Mouse (Mus musculus) stomach, embryonic 16.5 days (tissue): Measurements from ENCODE around the gene Sost. TPM values are rescaled to one million over a fixed set of nuclear protein-coding genes. Genes with fewer than 3 reads are reported as not detected.

Experiments
- ATAC-seq: fragments of 200-750 bp; cut with Nextera tagmentation; 2 replicates; pipeline ENCODE4 v1.8.0; 2017; ENCODE audit warnings: moderate number of reproducible peaks, moderate TSS enrichment; ENCODE audit not compliant: insufficient read depth, low FRiP score
- H3K27ac ChIP-seq: fragments of 300-500 bp; sonication (generic); 2 replicates; pipeline ENCODE4 v1.5.1; 2014; ENCODE audit warnings: low read length
- H3K27me3 ChIP-seq: fragments of 300-500 bp; sonication (generic); 2 replicates; pipeline ENCODE4 v1.6.1; 2014; ENCODE audit warnings: low read length, control low read depth, mixed read lengths; ENCODE audit not compliant: control insufficient read depth, insufficient read depth
- H3K36me3 ChIP-seq: fragments of 300-500 bp; sonication (generic); 2 replicates; pipeline ENCODE4 v1.6.1; 2014; ENCODE audit warnings: low read length; ENCODE audit not compliant: control insufficient read depth, insufficient read depth
- H3K4me1 ChIP-seq: fragments of 300-500 bp; sonication (generic); 2 replicates; pipeline ENCODE4 v1.6.1; 2014; ENCODE audit warnings: low read length, control low read depth, mixed read lengths; ENCODE audit not compliant: control insufficient read depth, insufficient read depth
- H3K4me2 ChIP-seq: fragments of 300-500 bp; sonication (generic); 2 replicates; pipeline ENCODE4 v1.6.1; 2014; ENCODE audit warnings: low read depth, low read length, mixed read lengths
- H3K4me3 ChIP-seq: fragments of 300-500 bp; sonication (generic); replicated peaks from 2 replicates; pipeline ENCODE4 v1.5.1; 2014; ENCODE audit warnings: mild to moderate bottlenecking, low read length
- H3K9ac ChIP-seq: fragments of 300-500 bp; sonication (generic); 2 replicates; pipeline ENCODE4 v1.6.1; 2014; ENCODE audit warnings: low read length
- H3K9me3 ChIP-seq: fragments of 300-500 bp; sonication (generic); replicated peaks from 2 replicates; pipeline ENCODE4 v1.6.1; 2016; ENCODE audit warnings: low read length, control low read depth; ENCODE audit not compliant: control insufficient read depth
- WGBS: fragments of 180-500 bp; shearing (Covaris S2); extraction: QIAGEN DNeasy Blood & Tissue Kit; methylation state at CpG from one replicate; pipeline ENCODE4 v1.1.7; 2014; 5-methylcytosine and 5-hydroxymethylcytosine counted together
- polyA plus RNA-seq: library from polyadenylated mRNA; unstranded; fragments of >200 nt; fragmentation: Nextera tagmentation; extraction: Ambion mirVana; gene quantifications from 2 replicates; pipeline ENCODE4 v1.2.1, GENCODE M21; 2015

The Sost gene
- polyA plus RNA-seq, 1 experiment from 2014 or later = not detected

- Histone ChIP-seq H3K27ac (no peak overlapping the region), H3K27me3 (no peaks in the 10 kb centered on the region), H3K4me1 (no peaks in the 10 kb centered on the region), H3K9ac (no peak overlapping the region), H3K9me3 (no peaks in the 10 kb centered on the region), H3K4me3 (no peak overlapping the region), H3K4me2 (no peak overlapping the region), H3K36me3 (no peaks in the 10 kb centered on the region)
- ATAC-seq = no peak
- 91% methylated on average over 7 of the region's 7 CpGs for WGBS
Measured at GRCm38 (mm10) chr11:101976949-101977348, 10.1 kb upstream of the Sost start.

GRCm38 (mm10) chr11:101974923-101975322, 8.1 kb upstream of the Sost start:
- Histone ChIP-seq H3K4me1 (no peaks in the 10 kb centered on the region), H3K9me3 (no peaks in the 10 kb centered on the region), H3K9ac (no peak overlapping the region), H3K27me3 (no peaks in the 10 kb centered on the region), H3K4me2 (no peak overlapping the region), H3K27ac (no peak overlapping the region), H3K36me3 (no peaks in the 10 kb centered on the region), H3K4me3 (no peak overlapping the region)
- no peak for ATAC-seq
- WGBS = 49% methylated on average over 9 of the region's 9 CpGs

GRCm38 (mm10) chr11:101974181-101974580, 7.4 kb upstream of the Sost start:
- Histone ChIP-seq H3K36me3 (no peaks in the 10 kb centered on the region), H3K27ac (no peak overlapping the region), H3K27me3 (no peaks in the 10 kb centered on the region), H3K4me3 (no peak overlapping the region), H3K4me2 (no peak overlapping the region), H3K9me3 (no peaks in the 10 kb centered on the region), H3K4me1 (no peaks in the 10 kb centered on the region), H3K9ac (no peak overlapping the region)
- 49% methylated on average over 6 of the region's 6 CpGs for WGBS
- ATAC-seq = no peak

GRCm38 (mm10) chr11:101973496-101973895, 6.7 kb upstream of the Sost start:
- Histone ChIP-seq H3K9me3 (no peaks in the 10 kb centered on the region), H3K4me2 (no peak overlapping the region), H3K27ac (no peak overlapping the region), H3K4me3 (no peak overlapping the region), H3K4me1 (no peaks in the 10 kb centered on the region), H3K36me3 (no peaks in the 10 kb centered on the region), H3K27me3 (no peaks in the 10 kb centered on the region), H3K9ac (no peak overlapping the region)
- no peak for ATAC-seq
- WGBS = 73% methylated on average over 9 of the region's 9 CpGs

GRCm38 (mm10) chr11:101972651-101973050, 5.8 kb upstream of the Sost start:
- 95% methylated on average over 5 of the region's 5 CpGs for WGBS
- Histone ChIP-seq H3K9ac (no peak overlapping the region), H3K4me3 (no peak overlapping the region), H3K9me3 (no peaks in the 10 kb centered on the region), H3K27ac (no peak overlapping the region), H3K27me3 (no peaks in the 10 kb centered on the region), H3K36me3 (no peaks in the 10 kb centered on the region), H3K4me2 (no peak overlapping the region), H3K4me1 (no peaks in the 10 kb centered on the region)
- ATAC-seq = no peak

GRCm38 (mm10) chr11:101972097-101972496, 5.3 kb upstream of the Sost start:
- ATAC-seq = no peak
- WGBS = 78% methylated on average over 3 of the region's 3 CpGs

GRCm38 (mm10) chr11:101971410-101971809, 4.6 kb upstream of the Sost start:
- Histone ChIP-seq H3K4me2 (no peak overlapping the region), H3K9me3 (no peaks in the 10 kb centered on the region), H3K4me1 (no peaks in the 10 kb centered on the region), H3K27me3 (peaks cover 4% of the 10 kb centered on the region; the same call in 1 of the 2 replicates), H3K27ac (no peak overlapping the region), H3K4me3 (no peak overlapping the region), H3K36me3 (no peaks in the 10 kb centered on the region), H3K9ac (no peak overlapping the region)
- 46% methylated on average over 3 of the region's 3 CpGs for WGBS
- ATAC-seq = no peak

More at GRCm38 (mm10) chr11:101972097-101972496, 5.3 kb upstream of the Sost start:
- H3K9ac ChIP-seq = no peak overlapping the region
- H3K27ac ChIP-seq = no peak overlapping the region
- no peak overlapping the region for H3K4me2 ChIP-seq
- no peaks in the 10 kb centered on the region for H3K36me3 ChIP-seq
- H3K9me3 ChIP-seq = no peaks in the 10 kb centered on the region
- no peaks in the 10 kb centered on the region for H3K27me3 ChIP-seq
- H3K4me1 ChIP-seq = no peaks in the 10 kb centered on the region
- no peak overlapping the region for H3K4me3 ChIP-seq

- Histone ChIP-seq H3K9ac (no peak overlapping the region), H3K27ac (no peak overlapping the region), H3K36me3 (no peaks in the 10 kb centered on the region), H3K27me3 (peaks cover 19% of the 10 kb centered on the region), H3K4me3 (no peak overlapping the region), H3K9me3 (no peaks in the 10 kb centered on the region), H3K4me1 (no peaks in the 10 kb centered on the region), H3K4me2 (no peak overlapping the region)
- 81% methylated on average over 13 of the region's 13 CpGs for WGBS
- no peak for ATAC-seq
Measured at GRCm38 (mm10) chr11:101969835-101970234, 3.0 kb upstream of the Sost start.

- H3K36me3 ChIP-seq = no peaks in the 10 kb centered on the region
- no peak overlapping the region for H3K9ac ChIP-seq
- WGBS = 0% methylated on average over 5 of the region's 5 CpGs
- no peaks in the 10 kb centered on the region for H3K9me3 ChIP-seq
- ATAC-seq = peak; percentile 71; the same call in 1 of the 2 replicates
- H3K4me2 ChIP-seq = no peak overlapping the region
- H3K4me1 ChIP-seq = peaks cover 1% of the 10 kb centered on the region; the same call in 1 of the 2 replicates
- H3K27me3 ChIP-seq = peaks cover 30% of the 10 kb centered on the region
- no peak overlapping the region for H3K4me3 ChIP-seq
- no peak overlapping the region for H3K27ac ChIP-seq
Measured at GRCm38 (mm10) chr11:101968791-101969190, 2.0 kb upstream of the Sost start.

- no peak overlapping the region for H3K27ac ChIP-seq
- no peaks in the 10 kb centered on the region for H3K36me3 ChIP-seq
- 0 out of 2 replicates have a peak, but pooled peaks have one; percentile 26 for ATAC-seq
- H3K4me1 ChIP-seq = peaks cover 6% of the 10 kb centered on the region; the same call in 1 of the 2 replicates
- no peak overlapping the region for H3K9ac ChIP-seq
- H3K4me3 ChIP-seq = no peak overlapping the region
- WGBS = 9% methylated on average over 7 of the region's 7 CpGs
- H3K4me2 ChIP-seq = no peak overlapping the region
- no peaks in the 10 kb centered on the region for H3K9me3 ChIP-seq
- H3K27me3 ChIP-seq = peaks cover 34% of the 10 kb centered on the region
Measured at GRCm38 (mm10) chr11:101968311-101968710, 1.5 kb upstream of the Sost start.
